Mouse (Mus musculus): ENCODE data around the gene Urad.

Gene Urad

GRCm38 (mm10) chr5:147300917-147301780 lies 21.1 kb downstream of the Urad start:
- DNase-seq (ENCODE audit: low read depth, low spot score) = no peak

GRCm38 (mm10) chr5:147300001-147300363 lies 22.3 kb downstream of the Urad start:
- DNase-seq (ENCODE audit: low read depth, low spot score) = no peak

GRCm38 (mm10) chr5:147299255-147300000 lies 22.8 kb downstream of the Urad start:
- DNase-seq (ENCODE audit: low read depth, low spot score) = peak; percentile 65

- no peak for DNase-seq (ENCODE audit: low read depth, low spot score)
Observed at GRCm38 (mm10) chr5:147297249-147297648, 25.0 kb downstream of the Urad start.

- DNase-seq (ENCODE audit: low read depth, low spot score) = peak; percentile 43
Observed at GRCm38 (mm10) chr5:147294121-147294520, 28.1 kb downstream of the Urad start.

- peak; percentile 80 for DNase-seq (ENCODE audit: low read depth, low spot score)
Observed at GRCm38 (mm10) chr5:147293127-147293910, 28.9 kb downstream of the Urad start.

GRCm38 (mm10) chr5:147292506-147293120 lies 29.6 kb downstream of the Urad start:
- no peak for DNase-seq (ENCODE audit: low read depth, low spot score)

GRCm38 (mm10) chr5:147291764-147292505 lies 30.3 kb downstream of the Urad start:
- DNase-seq (ENCODE audit: low read depth, low spot score) = no peak

- DNase-seq (ENCODE audit: low read depth, low spot score) = peak; percentile 11
Observed at GRCm38 (mm10) chr5:147284365-147284764, 37.9 kb downstream of the Urad start.

- no peak for DNase-seq (ENCODE audit: low read depth, low spot score)
Observed at GRCm38 (mm10) chr5:147277547-147277925, 44.7 kb downstream of the Urad start.

- DNase-seq (ENCODE audit: low read depth, low spot score) = no peak
Observed at GRCm38 (mm10) chr5:147276701-147277546, 45.3 kb downstream of the Urad start.

- no peak for DNase-seq (ENCODE audit: low read depth, low spot score)
Observed at GRCm38 (mm10) chr5:147275761-147276160, 46.5 kb downstream of the Urad start.

- DNase-seq (ENCODE audit: low read depth, low spot score) = no peak
Observed at GRCm38 (mm10) chr5:147274174-147275141, 47.8 kb downstream of the Urad start.

- DNase-seq (ENCODE audit: low read depth, low spot score) = no peak
Observed at GRCm38 (mm10) chr5:147272808-147273345, 49.4 kb downstream of the Urad start.

- no peak for DNase-seq (ENCODE audit: low read depth, low spot score)
Observed at GRCm38 (mm10) chr5:147272046-147272807, 50.0 kb downstream of the Urad start.

- DNase-seq (ENCODE audit: low read depth, low spot score) = no peak
Observed at GRCm38 (mm10) chr5:147270673-147271655, 51.3 kb downstream of the Urad start.
